Mouse (Mus musculus): Measurements from ENCODE around the gene Rcor2. TPM values are rescaled to one million over a fixed set of nuclear protein-coding genes. Genes with fewer than 3 reads are reported as not detected.
A peak's percentile ranks its signal among the peaks of the same experiment; 100 is the strongest.

Rcor2 gene
- total RNA-seq, 2 experiments from 2014 or later, result 17.4 to 20.0 TPM

GRCm38 (mm10) chr19:7264088-7264765 is 2.9 kb upstream of the Rcor2 start:
- DNase-seq (ENCODE audit: extremely low spot score in 1 of 2, low spot score in 1 of 2), result peak; percentile 69 to 89

- no peak for DNase-seq (ENCODE audit: extremely low spot score in 1 of 2, low spot score in 1 of 2)
Measured at GRCm38 (mm10) chr19:7264766-7265331, 2.3 kb upstream of the Rcor2 start.

- DNase-seq (ENCODE audit: extremely low spot score in 1 of 2, low spot score in 1 of 2), result no peak
Measured at GRCm38 (mm10) chr19:7265478-7266191, 1.5 kb upstream of the Rcor2 start.

GRCm38 (mm10) chr19:7266421-7266831 is 699 bp upstream of the Rcor2 start:
- DNase-seq (ENCODE audit: extremely low spot score in 1 of 2, low spot score in 1 of 2), result no peak

- peak; percentile 61 for DNase-seq (ENCODE audit: extremely low spot score in 1 of 2, low spot score in 1 of 2)
Measured at GRCm38 (mm10) chr19:7267781-7268721, 926 bp downstream of the Rcor2 start.

- DNase-seq (ENCODE audit: extremely low spot score in 1 of 2, low spot score in 1 of 2), result peak; percentile 72 to 74
Measured at GRCm38 (mm10) chr19:7268722-7269090, 1.6 kb downstream of the Rcor2 start.

GRCm38 (mm10) chr19:7269290-7270044 is 2.3 kb downstream of the Rcor2 start:
- no peak for DNase-seq (ENCODE audit: extremely low spot score in 1 of 2, low spot score in 1 of 2)

GRCm38 (mm10) chr19:7273486-7273885 is 6.4 kb downstream of the Rcor2 start:
- no peak for DNase-seq (ENCODE audit: extremely low spot score in 1 of 2, low spot score in 1 of 2)

GRCm38 (mm10) chr19:7274326-7274990 is 7.3 kb downstream of the Rcor2 start:
- no peak for DNase-seq (ENCODE audit: extremely low spot score in 1 of 2, low spot score in 1 of 2)

- no peak for DNase-seq (ENCODE audit: extremely low spot score in 1 of 2, low spot score in 1 of 2)
Measured at GRCm38 (mm10) chr19:7275131-7275789, 8.1 kb downstream of the Rcor2 start.

- no peak for DNase-seq (ENCODE audit: extremely low spot score in 1 of 2, low spot score in 1 of 2)
Measured at GRCm38 (mm10) chr19:7276053-7276659, 9.0 kb downstream of the Rcor2 start.

GRCm38 (mm10) chr19:7276796-7277195 is 9.7 kb downstream of the Rcor2 start:
- DNase-seq (ENCODE audit: extremely low spot score in 1 of 2, low spot score in 1 of 2), result no peak

- no peak for DNase-seq (ENCODE audit: extremely low spot score in 1 of 2, low spot score in 1 of 2)
Measured at GRCm38 (mm10) chr19:7278200-7278906, 11.2 kb downstream of the Rcor2 start.

- DNase-seq (ENCODE audit: extremely low spot score in 1 of 2, low spot score in 1 of 2), result no peak
Measured at GRCm38 (mm10) chr19:7279114-7279513, 12.0 kb downstream of the Rcor2 start.

GRCm38 (mm10) chr19:7280557-7281330 is 13.6 kb downstream of the Rcor2 start:
- no peak for DNase-seq (ENCODE audit: extremely low spot score in 1 of 2, low spot score in 1 of 2)

- DNase-seq (ENCODE audit: extremely low spot score in 1 of 2, low spot score in 1 of 2), result no peak
Measured at GRCm38 (mm10) chr19:7286563-7287315, 19.6 kb downstream of the Rcor2 start.
